Mouse (Mus musculus): Measurements from ENCODE around the gene L3mbtl4.

The L3mbtl4 gene

DNA sequence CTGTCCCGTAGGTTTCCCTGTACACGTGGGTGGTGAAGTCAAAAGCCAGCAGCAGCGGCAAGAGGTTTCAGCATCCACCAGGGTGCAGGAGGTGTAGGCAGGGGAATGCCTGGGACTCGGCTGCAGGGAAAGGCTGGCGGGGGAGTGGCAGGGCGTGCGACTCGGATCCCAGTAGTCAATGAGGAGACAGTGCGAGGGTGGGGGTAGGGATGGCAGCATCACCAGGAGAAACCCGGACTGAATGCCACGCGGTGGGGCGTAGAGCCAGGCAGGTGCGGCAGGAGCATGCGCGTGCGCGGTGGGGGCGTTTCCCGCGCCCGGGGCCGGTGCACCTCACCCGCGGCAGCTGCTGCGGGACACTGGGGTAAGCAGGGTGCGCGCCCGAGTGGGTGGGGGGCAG is at the start of gene L3mbtl4:
L3mbtl4 (plus strand) TSS at position 271 of the 400 bp plus-strand sequence.
- peak; percentile 72 for DNase-seq

- no peak for DNase-seq
These were observed 43.1 kb upstream of the L3mbtl4 start for GRCm38 (mm10) chr17:68230484-68230883.

DNA sequence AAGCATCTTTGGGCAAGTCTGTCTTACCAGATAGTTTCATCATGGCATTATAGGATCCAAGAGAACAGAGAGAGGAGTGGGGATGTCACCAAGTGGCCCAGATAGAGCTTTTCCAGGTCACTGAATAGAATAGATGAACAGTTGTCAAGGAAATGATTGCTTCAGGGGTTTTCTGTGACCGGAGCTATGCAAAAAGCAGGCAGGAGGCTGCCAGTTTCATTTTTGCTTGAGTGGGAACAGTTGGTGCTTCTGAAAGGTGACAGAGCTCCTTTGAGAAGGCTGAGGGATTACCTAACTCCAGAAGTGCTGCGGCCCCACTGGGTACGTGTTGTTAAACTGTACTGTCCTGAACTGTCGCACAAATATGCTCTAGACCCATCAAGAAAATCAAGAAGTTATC is 38.2 kb upstream of the L3mbtl4 start:
- peak; percentile 84 for DNase-seq

DNA sequence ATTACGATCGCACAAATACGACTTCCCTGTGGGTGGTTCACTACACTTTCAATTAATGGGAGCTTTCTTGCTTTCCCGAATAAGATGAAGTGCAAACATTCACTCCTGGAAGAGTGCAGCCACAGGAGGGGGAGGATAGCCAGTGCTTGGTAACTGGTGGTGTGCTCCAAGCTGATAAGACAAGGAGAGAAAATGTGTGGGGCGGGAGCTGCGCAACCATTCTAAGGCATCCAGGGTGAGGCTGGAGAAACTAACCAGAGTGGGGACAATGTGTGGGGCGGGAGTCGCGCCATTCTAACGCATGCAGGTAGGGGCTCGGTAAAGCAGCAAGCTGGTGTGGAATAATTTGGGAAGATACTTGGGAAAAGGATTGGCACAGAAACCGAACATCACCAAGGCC is 36.6 kb upstream of the L3mbtl4 start:
- no peak for DNase-seq

DNA sequence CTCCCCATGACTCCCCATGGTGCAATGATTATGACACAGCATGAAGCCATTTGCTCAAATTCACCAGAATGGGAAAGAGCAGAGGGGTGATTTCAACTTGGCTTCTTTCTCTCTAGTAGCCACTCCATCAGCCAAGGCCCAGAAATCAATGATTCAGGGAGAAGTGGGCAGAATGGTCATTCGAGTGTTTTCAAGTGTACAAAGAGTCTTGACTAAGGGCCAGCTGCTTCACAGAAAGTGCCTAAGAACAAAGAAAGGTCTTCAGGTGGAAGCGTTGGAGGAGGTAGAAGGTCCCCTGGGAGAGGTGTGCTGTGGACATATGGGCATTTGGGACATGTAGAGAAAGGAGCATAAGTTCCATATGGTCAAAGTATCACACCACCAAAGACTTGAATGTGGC is 33.4 kb upstream of the L3mbtl4 start:
- no peak for DNase-seq

DNA sequence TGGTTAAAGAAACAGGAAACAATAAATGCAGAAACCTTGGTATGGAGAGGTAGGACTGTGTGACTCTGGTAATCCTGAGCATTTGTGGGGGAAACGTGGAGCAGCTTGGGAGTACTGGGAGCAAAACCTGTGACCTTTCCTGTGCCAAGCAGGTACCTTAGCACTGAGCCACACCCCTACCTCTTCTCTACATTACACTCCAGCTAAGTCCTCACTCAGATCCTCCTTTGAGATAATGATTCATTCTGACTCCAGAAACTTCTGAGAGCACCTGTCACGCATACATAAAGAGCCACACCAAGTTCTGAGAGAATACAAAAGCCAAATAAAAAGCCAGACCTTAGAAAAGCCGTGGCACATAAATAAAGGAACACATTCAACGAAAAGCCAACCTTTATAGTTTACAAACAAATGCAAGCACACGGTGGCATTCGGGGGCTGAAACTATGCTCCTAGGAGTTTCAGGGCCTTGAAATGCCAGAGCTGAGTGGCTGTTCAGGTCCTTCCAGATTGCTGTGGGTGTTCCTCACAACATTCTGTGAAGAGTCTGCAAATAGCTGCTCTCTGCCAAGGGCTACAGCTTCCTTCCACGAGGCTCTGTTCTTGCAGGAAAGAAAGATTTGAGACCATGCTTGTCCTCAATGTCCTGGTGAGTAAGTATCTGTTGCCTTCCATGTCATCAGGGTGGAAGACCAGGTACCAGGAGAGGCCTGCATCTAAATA is 8.6 kb upstream of the L3mbtl4 start:
- no peak for DNase-seq

DNA sequence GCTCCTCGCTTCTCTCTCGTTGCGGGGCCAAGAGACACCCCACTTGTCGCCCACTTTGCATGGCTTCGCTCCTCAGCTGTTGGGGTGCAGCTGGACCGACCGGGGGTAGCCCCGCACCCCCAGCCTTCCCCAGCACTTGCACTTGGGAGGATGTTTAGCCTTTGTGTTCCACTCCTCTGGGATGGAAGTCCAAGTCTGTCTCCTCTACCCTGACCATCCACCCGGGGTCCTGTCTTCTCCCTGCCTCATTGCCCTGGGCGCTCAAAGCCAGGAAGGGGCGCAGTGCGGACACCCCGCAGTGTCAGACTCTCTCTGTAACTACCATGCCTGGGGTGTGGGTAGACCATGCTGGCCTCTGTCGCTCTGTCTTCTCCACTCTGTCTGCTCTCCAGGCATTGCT is 357 bp downstream of the L3mbtl4 start:
- DNase-seq: no peak

- DNase-seq: no peak
These were observed 1.5 kb downstream of the L3mbtl4 start for GRCm38 (mm10) chr17:68275138-68275537.

- no peak for DNase-seq
These were observed 7.3 kb downstream of the L3mbtl4 start for GRCm38 (mm10) chr17:68280915-68281314.

GRCm38 (mm10) chr17:68285119-68285782 is 11.7 kb downstream of the L3mbtl4 start:
- peak; percentile 35 for DNase-seq

DNA sequence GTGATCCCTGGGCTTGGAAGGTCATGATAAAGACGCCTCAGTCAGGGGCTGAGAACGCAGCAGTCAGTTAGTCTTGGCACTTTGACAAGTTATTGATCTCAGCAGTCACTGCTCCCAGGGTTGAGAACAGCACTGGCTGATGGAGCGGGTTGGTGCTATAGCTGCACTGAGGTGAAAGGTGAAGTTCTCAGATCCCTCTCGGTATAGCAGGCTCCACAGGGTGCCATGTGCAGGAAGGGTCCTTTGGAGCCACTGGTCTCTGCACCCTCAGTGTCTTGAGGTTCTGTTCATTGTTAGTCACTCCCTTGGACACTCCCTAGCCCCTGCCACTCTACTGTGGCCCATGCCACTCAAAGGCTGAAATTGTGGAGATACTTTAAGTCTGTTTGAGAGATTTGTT is 14.5 kb downstream of the L3mbtl4 start:
- DNase-seq: no peak

GRCm38 (mm10) chr17:68288699-68289098 is 15.1 kb downstream of the L3mbtl4 start:
- DNase-seq: no peak

- peak; percentile 18 for DNase-seq
These were observed 18.2 kb downstream of the L3mbtl4 start for GRCm38 (mm10) chr17:68291713-68292364.

DNA sequence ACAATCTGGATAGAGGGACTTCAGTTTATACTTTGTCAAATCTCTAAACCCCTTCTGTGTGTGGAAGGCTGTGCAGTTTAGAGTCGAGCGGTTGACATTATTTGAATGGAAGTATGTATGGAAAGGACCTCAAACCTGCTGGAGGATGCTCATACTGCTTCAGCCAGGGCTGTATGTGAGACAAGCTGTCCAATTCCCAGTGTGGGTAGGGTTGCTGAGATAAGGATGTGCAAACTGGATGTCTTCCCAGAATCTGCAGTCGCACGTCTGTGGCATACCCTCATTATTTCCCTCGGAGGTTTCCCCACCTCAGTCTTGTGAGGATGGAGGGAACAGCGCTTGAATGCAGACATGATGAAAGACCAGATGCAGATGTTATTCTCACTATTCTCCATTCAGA is 34.8 kb downstream of the L3mbtl4 start:
- DNase-seq: no peak

DNA sequence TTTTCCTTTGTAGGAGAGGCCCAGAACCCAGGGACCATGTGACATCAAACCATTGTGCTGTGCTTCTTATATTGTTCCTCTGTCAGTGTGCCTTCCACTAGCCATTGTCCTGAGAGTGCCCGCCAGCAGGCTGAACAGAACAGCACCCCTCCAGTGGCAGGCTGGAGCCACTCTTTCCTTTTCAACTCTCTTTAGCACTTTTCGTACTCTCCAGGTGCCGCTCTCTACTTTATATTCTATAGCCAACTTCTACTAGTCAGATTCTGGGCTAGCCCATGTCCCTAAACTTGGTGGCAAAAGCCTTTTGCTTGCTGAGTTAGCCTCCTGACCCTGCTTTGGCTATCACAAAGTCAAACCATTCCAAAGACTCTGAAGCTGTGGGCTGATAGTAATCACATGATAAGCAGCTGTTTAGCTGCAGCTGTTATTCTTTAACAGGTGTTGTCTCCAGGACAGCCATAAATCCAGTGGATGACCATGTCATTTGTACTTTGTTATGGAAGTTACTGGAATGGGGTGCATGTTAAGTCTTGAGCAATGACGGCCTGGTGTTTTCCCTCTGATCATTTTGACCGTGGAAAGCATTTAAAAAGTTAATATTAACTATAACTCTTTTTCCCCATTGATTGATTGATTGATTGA is 38.8 kb downstream of the L3mbtl4 start:
- DNase-seq: no peak

DNA sequence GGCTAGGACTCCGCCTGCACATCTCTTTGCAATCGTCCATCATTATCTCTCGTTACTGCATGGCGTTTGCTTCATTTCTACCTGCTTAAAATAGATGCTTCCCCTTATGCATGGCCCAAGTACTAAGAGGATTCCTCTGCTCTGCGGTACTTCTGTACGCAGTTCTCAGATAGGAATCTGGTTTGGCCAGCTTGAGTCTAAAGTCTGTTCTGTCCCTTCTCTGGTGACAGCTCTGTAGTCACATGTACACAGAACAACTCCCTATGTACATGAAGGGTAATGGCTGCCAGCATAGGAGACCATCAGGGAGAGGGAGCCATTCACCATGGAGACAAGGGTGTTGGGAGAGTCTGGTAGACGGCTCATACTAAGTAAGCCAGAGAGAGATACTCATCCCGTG is 47.3 kb downstream of the L3mbtl4 start:
- no peak for DNase-seq

GRCm38 (mm10) chr17:68322607-68323006 is 49.0 kb downstream of the L3mbtl4 start:
- DNase-seq: no peak

GRCm38 (mm10) chr17:68332225-68332624 is 58.6 kb downstream of the L3mbtl4 start:
- DNase-seq: no peak

- no peak for DNase-seq
These were observed 59.8 kb downstream of the L3mbtl4 start for GRCm38 (mm10) chr17:68333382-68333781.

DNA sequence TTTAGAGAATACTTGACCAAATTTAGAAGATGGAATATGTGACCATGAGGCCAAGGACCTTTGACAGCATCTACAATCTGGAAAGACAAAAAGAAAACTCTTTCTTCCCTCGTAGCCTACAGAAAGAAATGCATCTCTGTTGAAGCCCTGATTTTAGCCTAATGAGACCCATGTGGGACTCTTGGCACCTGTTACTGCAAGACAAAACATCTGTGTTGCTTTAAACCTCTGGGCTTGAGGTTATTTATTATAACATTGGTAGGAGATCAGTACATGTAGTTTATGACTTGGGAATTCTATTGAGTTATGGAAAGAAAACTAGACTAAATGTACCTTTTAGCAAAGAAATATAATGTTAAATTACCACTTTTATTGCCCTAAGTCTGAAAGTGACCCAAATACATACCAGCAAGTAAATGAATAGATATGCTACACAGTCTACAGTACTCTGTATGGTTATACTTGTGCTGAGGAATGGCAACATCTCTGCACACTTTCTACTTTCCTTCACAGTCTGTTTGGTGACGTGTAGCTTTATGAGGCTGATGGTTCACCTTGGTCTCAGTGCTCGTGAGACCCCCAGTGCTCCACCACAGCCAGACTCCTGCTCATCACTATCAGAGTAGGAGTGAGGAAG is 65.4 kb downstream of the L3mbtl4 start:
- no peak for DNase-seq

DNA sequence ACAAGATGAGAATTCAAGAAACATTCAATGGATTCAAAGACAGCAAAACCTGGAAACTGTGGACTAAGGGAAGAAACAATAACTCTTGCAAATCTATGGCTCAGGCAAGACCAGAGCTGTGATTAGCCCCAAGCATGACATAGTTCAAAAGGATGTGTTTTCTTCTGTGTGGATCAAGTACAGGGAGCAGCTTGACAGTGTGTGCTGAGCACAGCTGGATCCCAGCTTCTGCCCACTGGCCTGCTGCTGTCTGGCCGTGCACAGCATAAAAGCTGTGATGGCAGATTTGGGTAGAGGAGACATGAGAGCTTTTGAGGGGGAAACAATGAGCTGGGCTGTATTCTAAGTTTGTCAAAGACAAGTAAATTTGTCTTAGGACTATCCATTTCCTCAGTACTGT is 84.1 kb downstream of the L3mbtl4 start:
- DNase-seq: no peak

GRCm38 (mm10) chr17:68371101-68371500 is 97.5 kb downstream of the L3mbtl4 start:
- DNase-seq: no peak

- DNase-seq: peak; percentile 26
These were observed 114.9 kb downstream of the L3mbtl4 start for GRCm38 (mm10) chr17:68388481-68388880.

Measured in retina, postnatal 1 day (tissue).